23 mouse cellular contexts compared by ENCODE assay signal in genomic region chr7:82773884-82774283, GRCm38 (mm10).
DNase-seq lines count a peak whose midpoint lies in the region; ATAC-seq and TF ChIP-seq lines count a peak whose summit lies in the region.
"Had no signal": no experiment of that assay in that cellular context is flagged by ENCODE, and none has a peak within 500 bp of the region (broad histone marks: within the 10 kb centered on the region; RNA-seq: fewer than 3 reads in every experiment).

No protein-coding gene starts in this region.

- no peak overlapping the region for H3K4me2 ChIP-seq in kidney, postnatal 0 days (ENCODE audit: low read length)
- no peak overlapping the region for H3K4me2 ChIP-seq in heart, embryonic 12.5 days
- H3K4me2 ChIP-seq: embryonic facial prominence, embryonic 12.5 days; forebrain, embryonic 13.5 days; heart, embryonic 15.5 days; hindbrain, embryonic 15.5 days; kidney, embryonic 15.5 days; midbrain, embryonic 13.5 days; neural tube, embryonic 15.5 days had no signal

- no peak overlapping the region for H3K27ac ChIP-seq in kidney, postnatal 0 days
- no peak overlapping the region for H3K27ac ChIP-seq in heart, embryonic 12.5 days (ENCODE audit: poor library complexity, severe bottlenecking)
- H3K27ac ChIP-seq: forebrain, embryonic 13.5 days; hindbrain, embryonic 15.5 days; midbrain, embryonic 13.5 days had no signal

- ATAC-seq in kidney, postnatal 0 days (replicated peaks; ENCODE audit: low FRiP score, low read depth) = 0 out of 2 replicates have a peak, but pooled peaks have one; percentile 46
- no peak for ATAC-seq in heart, embryonic 12.5 days (ENCODE audit: insufficient number of reproducible peaks, low FRiP score)
- ATAC-seq: forebrain, embryonic 13.5 days; intestine, postnatal 0 days; liver, postnatal 0 days; midbrain, embryonic 13.5 days had no signal

- no peaks in the 10 kb centered on the region for H3K27me3 ChIP-seq in kidney, postnatal 0 days (ENCODE audit: insufficient read depth, low read length)
- H3K27me3 ChIP-seq in heart, embryonic 12.5 days (replicated peaks) = no peaks in the 10 kb centered on the region
- H3K27me3 ChIP-seq: embryonic facial prominence, embryonic 12.5 days; forebrain, embryonic 13.5 days; heart, embryonic 15.5 days; hindbrain, embryonic 15.5 days; kidney, embryonic 15.5 days; midbrain, embryonic 13.5 days; neural tube, embryonic 15.5 days had no signal

- H3K9ac ChIP-seq in kidney, postnatal 0 days (ENCODE audit: low read depth, low read length) = no peak overlapping the region
- no peak overlapping the region for H3K9ac ChIP-seq in heart, embryonic 12.5 days
- H3K9ac ChIP-seq: embryonic facial prominence, embryonic 12.5 days; forebrain, embryonic 13.5 days; heart, embryonic 15.5 days; hindbrain, embryonic 15.5 days; kidney, embryonic 15.5 days; liver, postnatal 0 days; midbrain, embryonic 13.5 days; neural tube, embryonic 15.5 days had no signal

- H3K9me3 ChIP-seq in kidney, postnatal 0 days (replicated peaks; ENCODE audit: low read length) = no peaks in the 10 kb centered on the region
- H3K9me3 ChIP-seq in heart, embryonic 12.5 days (replicated peaks) = 0 out of 2 replicates have a peak, but pooled peaks cover 3% of the 10 kb centered on the region
- H3K9me3 ChIP-seq: embryonic facial prominence, embryonic 12.5 days; forebrain, embryonic 13.5 days; heart, embryonic 15.5 days; hindbrain, embryonic 15.5 days; kidney, embryonic 15.5 days; neural tube, embryonic 15.5 days had no signal

- TF ChIP-seq CTCF in kidney, postnatal 0 days (IDR thresholded peaks at IDR 0.05; ENCODE audit: low read depth) = no peak

- H3K36me3 ChIP-seq in kidney, postnatal 0 days (ENCODE audit: insufficient read depth, low read length) = 0 out of 2 replicates have a peak, but pooled peaks cover 4% of the 10 kb centered on the region
- H3K36me3 ChIP-seq in heart, embryonic 12.5 days = peaks cover 8% of the 10 kb centered on the region
- H3K36me3 ChIP-seq: embryonic facial prominence, embryonic 12.5 days; heart, embryonic 15.5 days; hindbrain, embryonic 15.5 days; neural tube, embryonic 15.5 days had no signal

- 71% methylated on average over 6 of the region's 6 CpGs for WGBS in kidney, postnatal 0 days
- WGBS in heart, embryonic 12.5 days = 77% methylated on average over 6 of the region's 6 CpGs

- no peaks in the 10 kb centered on the region for H3K4me1 ChIP-seq in kidney, postnatal 0 days (replicated peaks; ENCODE audit: insufficient read depth, low read length)
- H3K4me1 ChIP-seq in heart, embryonic 12.5 days (replicated peaks) = peaks cover 12% of the 10 kb centered on the region

- H3K4me3 ChIP-seq in kidney, postnatal 0 days (replicated peaks; ENCODE audit: low read depth, low read length) = no peak overlapping the region
- H3K4me3 ChIP-seq in heart, embryonic 12.5 days = no peak overlapping the region
- H3K4me3 ChIP-seq: embryonic facial prominence, embryonic 12.5 days; erythroblast, embryonic 14.5 days; forebrain, embryonic 13.5 days; heart, embryonic 15.5 days; hindbrain, embryonic 15.5 days; kidney, embryonic 15.5 days; midbrain, embryonic 13.5 days; neural tube, embryonic 15.5 days had no signal

- no peak for DNase-seq in kidney, postnatal 0 days (ENCODE audit: low spot score)
- no peak for DNase-seq in kidney, postnatal 4 days
- peak; percentile 48 for DNase-seq in thymus, postnatal 4 days
- DNase-seq in thymus, postnatal 36 days = no peak
- DNase-seq in adrenal gland, postnatal 25 days = peak; percentile 28
- no peak for DNase-seq in right cerebral cortex, postnatal 25 days
- no peak for DNase-seq in urinary bladder, postnatal 10 days (ENCODE audit: low spot score)
- DNase-seq: cerebellum, postnatal 10 days; gastrocnemius, postnatal 10 days; heart, adult 18-20 months; heart, postnatal 4 days; layer of hippocampus, postnatal 36 days; liver, postnatal 0 days had no signal

Comparison
In these comparisons a context has a peak if more than half of its experiments do, and no peak if none do; other contexts are left out.
1. DNase-seq: peak in thymus, postnatal 4 days (single experiment) and adrenal gland, postnatal 25 days (single experiment); none in kidney, postnatal 0 days (single experiment), kidney, postnatal 4 days (0 of 2), thymus, postnatal 36 days (0 of 2), right cerebral cortex, postnatal 25 days (single experiment) and urinary bladder, postnatal 10 days (single experiment).